Mouse (Mus musculus): ENCODE data around the gene Necap2. TPM values are rescaled to one million over a fixed set of nuclear protein-coding genes. Genes with fewer than 3 reads are reported as not detected.
A peak's percentile ranks its signal among the peaks of the same experiment; 100 is the strongest.

The Necap2 gene
- polyA plus RNA-seq, 1 experiment: 27.3 TPM

GRCm38 (mm10) chr4:141065123-141065522 is 13.0 kb downstream of the Necap2 start:
- no peaks in the 10 kb centered on the region; the same call in none of the 2 replicates for H3K36me3 ChIP-seq (ENCODE audit: control insufficient read depth, insufficient read depth, low read length)
- H3K4me1 ChIP-seq (ENCODE audit: control insufficient read depth, insufficient read depth, low read length): peaks cover 3% of the 10 kb centered on the region; the same call in 1 of the 2 replicates
- TF ChIP-seq POLR2A (IDR thresholded peaks at IDR 0.05; ENCODE audit: control insufficient read depth, low read depth, low read length) (no peak), CTCF (IDR thresholded peaks at IDR 0.05; ENCODE audit: control insufficient read depth, insufficient read depth, insufficient replicate concordance, low read depth, low read length) (peak; percentile 89; the same call in 1 of the 2 replicates)

GRCm38 (mm10) chr4:141064104-141064659 is 14.0 kb downstream of the Necap2 start:
- Histone ChIP-seq H3K27me3 (ENCODE audit: control insufficient read depth, insufficient read depth, low read length) (no peaks in the 10 kb centered on the region), H3K27ac (ENCODE audit: control insufficient read depth, insufficient read depth, low read depth, low read length) (no peak overlapping the region), H3K36me3 (ENCODE audit: control insufficient read depth, insufficient read depth, low read length) (no peaks in the 10 kb centered on the region; the same call in none of the 2 replicates), H3K4me1 (ENCODE audit: control insufficient read depth, insufficient read depth, low read length) (peaks cover 10% of the 10 kb centered on the region), H3K4me3 (ENCODE audit: control insufficient read depth, low read depth, low read length) (no peak overlapping the region)
- TF ChIP-seq CTCF (IDR thresholded peaks at IDR 0.05; ENCODE audit: control insufficient read depth, insufficient read depth, insufficient replicate concordance, low read depth, low read length) (no peak), POLR2A (IDR thresholded peaks at IDR 0.05; ENCODE audit: control insufficient read depth, low read depth, low read length) (no peak)

More at GRCm38 (mm10) chr4:141065123-141065522, 13.0 kb downstream of the Necap2 start:
- Histone ChIP-seq H3K4me3 (ENCODE audit: control insufficient read depth, low read depth, low read length) (no peak overlapping the region), H3K27me3 (ENCODE audit: control insufficient read depth, insufficient read depth, low read length) (no peaks in the 10 kb centered on the region), H3K27ac (ENCODE audit: control insufficient read depth, insufficient read depth, low read depth, low read length) (no peak overlapping the region)

GRCm38 (mm10) chr4:141060426-141061301 is 17.5 kb downstream of the Necap2 start, which contains the start of gene Crocc:
Crocc (minus strand) TSS chr4:141060550.
- TF ChIP-seq CTCF (IDR thresholded peaks at IDR 0.05; ENCODE audit: control insufficient read depth, insufficient read depth, insufficient replicate concordance, low read depth, low read length) (peak; percentile 94), POLR2A (IDR thresholded peaks at IDR 0.05; ENCODE audit: control insufficient read depth, low read depth, low read length) (peak; percentile 80)
- H3K36me3 ChIP-seq (ENCODE audit: control insufficient read depth, insufficient read depth, low read length): no peaks in the 10 kb centered on the region
- peak within 1 kb of the TSS; percentile 92 for H3K4me3 ChIP-seq (ENCODE audit: control insufficient read depth, low read depth, low read length)
- H3K4me1 ChIP-seq (ENCODE audit: control insufficient read depth, insufficient read depth, low read length): peaks cover 10% of the 10 kb centered on the region
- H3K27me3 ChIP-seq (ENCODE audit: control insufficient read depth, insufficient read depth, low read length): no peaks in the 10 kb centered on the region
- peak within 1 kb of the TSS; percentile 89 for H3K27ac ChIP-seq (ENCODE audit: control insufficient read depth, insufficient read depth, low read depth, low read length)

- Histone ChIP-seq H3K27me3 (ENCODE audit: control insufficient read depth, insufficient read depth, low read length) (no peaks in the 10 kb centered on the region), H3K36me3 (ENCODE audit: control insufficient read depth, insufficient read depth, low read length) (no peaks in the 10 kb centered on the region), H3K4me1 (ENCODE audit: control insufficient read depth, insufficient read depth, low read length) (peaks cover 10% of the 10 kb centered on the region), H3K4me3 (ENCODE audit: control insufficient read depth, low read depth, low read length) (peak overlapping the region; percentile 92), H3K27ac (ENCODE audit: control insufficient read depth, insufficient read depth, low read depth, low read length) (peak overlapping the region; percentile 19)
- TF ChIP-seq POLR2A (IDR thresholded peaks at IDR 0.05; ENCODE audit: control insufficient read depth, low read depth, low read length): no peak
- TF ChIP-seq CTCF (IDR thresholded peaks at IDR 0.05; ENCODE audit: control insufficient read depth, insufficient read depth, insufficient replicate concordance, low read depth, low read length): no peak
Measured at GRCm38 (mm10) chr4:141059616-141060425, 18.3 kb downstream of the Necap2 start.

GRCm38 (mm10) chr4:141058835-141059234 is 19.3 kb downstream of the Necap2 start:
- H3K4me3 ChIP-seq (ENCODE audit: control insufficient read depth, low read depth, low read length): no peak overlapping the region
- no peaks in the 10 kb centered on the region for H3K27me3 ChIP-seq (ENCODE audit: control insufficient read depth, insufficient read depth, low read length)
- H3K36me3 ChIP-seq (ENCODE audit: control insufficient read depth, insufficient read depth, low read length): no peaks in the 10 kb centered on the region
- TF ChIP-seq CTCF (IDR thresholded peaks at IDR 0.05; ENCODE audit: control insufficient read depth, insufficient read depth, insufficient replicate concordance, low read depth, low read length) (no peak), POLR2A (IDR thresholded peaks at IDR 0.05; ENCODE audit: control insufficient read depth, low read depth, low read length) (no peak)
- H3K4me1 ChIP-seq (ENCODE audit: control insufficient read depth, insufficient read depth, low read length): peaks cover 10% of the 10 kb centered on the region
- H3K27ac ChIP-seq (ENCODE audit: control insufficient read depth, insufficient read depth, low read depth, low read length): no peak overlapping the region

- no peak overlapping the region for H3K4me3 ChIP-seq (ENCODE audit: control insufficient read depth, low read depth, low read length)
- H3K27ac ChIP-seq (ENCODE audit: control insufficient read depth, insufficient read depth, low read depth, low read length): no peak overlapping the region
- H3K27me3 ChIP-seq (ENCODE audit: control insufficient read depth, insufficient read depth, low read length): no peaks in the 10 kb centered on the region
- H3K4me1 ChIP-seq (ENCODE audit: control insufficient read depth, insufficient read depth, low read length): peaks cover 10% of the 10 kb centered on the region
- no peaks in the 10 kb centered on the region for H3K36me3 ChIP-seq (ENCODE audit: control insufficient read depth, insufficient read depth, low read length)
- TF ChIP-seq POLR2A (IDR thresholded peaks at IDR 0.05; ENCODE audit: control insufficient read depth, low read depth, low read length) (no peak), CTCF (IDR thresholded peaks at IDR 0.05; ENCODE audit: control insufficient read depth, insufficient read depth, insufficient replicate concordance, low read depth, low read length) (no peak)
Measured at GRCm38 (mm10) chr4:141056970-141057369, 21.2 kb downstream of the Necap2 start.
